Mouse (Mus musculus) gastrocnemius, postnatal 36 days (tissue): ENCODE measurements at regions not wholly inside any gene's neighbourhood (a gene's known extent, or its start where the extent isn't known, plus 50 kb on each side); places are given as distances from the start of the nearest gene placed in this dataset.
"Not testable (repeated sequence)": the region's sequence is repeated elsewhere in the genome, so short reads cannot be mapped to it uniquely, and the experiment has no call there.

Experiments used
- DNase-seq, 2 experiments: peaks; one replicate each; pipeline ENCODE4 v3.0.0; 2022
- intact Hi-C: fragments of 180-260 bp; cut with DNase I; formaldehyde crosslinking; loops from one replicate; pipeline ENCODE4 v1.15.1; 2025

DNA sequence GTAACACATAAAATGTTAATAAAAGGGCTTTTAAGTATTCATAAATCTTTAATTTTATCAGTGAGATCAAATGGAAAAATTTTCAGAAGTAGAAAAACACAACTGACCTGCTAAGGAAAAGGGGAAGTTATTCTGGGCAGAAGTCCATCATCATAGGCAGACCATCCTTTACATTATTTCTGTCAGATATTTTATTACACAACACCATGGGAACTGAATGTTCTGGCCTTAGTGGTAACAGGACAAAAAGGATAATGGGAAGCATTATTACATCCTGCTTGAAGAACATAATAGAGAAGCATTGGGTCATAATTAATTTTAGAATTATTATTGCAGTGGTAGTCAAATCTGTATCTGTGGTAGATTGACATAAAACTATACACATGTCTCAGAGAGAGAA, 603.5 kb upstream of the Gje1 start:
- DNase-seq, result no peak
- intact Hi-C loops, result no loop called here

- intact Hi-C loops, result no loop called here
- DNase-seq, result no peak
These were observed 599.1 kb upstream of the Gje1 start for GRCm38 (mm10) chr10:15317017-15317607.

DNA sequence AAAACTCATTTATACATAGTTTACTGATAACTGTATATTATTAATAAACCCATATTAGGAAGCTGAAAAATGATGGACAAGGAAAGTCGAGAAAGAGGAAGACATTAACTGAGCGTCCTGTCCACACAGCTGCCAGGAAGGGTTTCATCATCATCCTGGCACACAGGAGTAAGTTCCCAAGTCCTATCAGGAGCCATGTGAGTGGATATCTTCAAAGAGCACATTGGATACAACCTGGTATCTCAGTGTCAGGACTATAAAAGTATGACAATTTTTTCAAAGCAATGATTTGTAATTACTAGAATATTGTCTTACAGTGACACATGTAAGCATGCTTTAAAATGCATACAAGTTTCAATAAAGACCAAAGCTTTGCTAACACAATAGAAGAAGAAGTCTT, 592.6 kb upstream of the Gje1 start:
- no peak for DNase-seq
- intact Hi-C loops, result no loop called here

DNA sequence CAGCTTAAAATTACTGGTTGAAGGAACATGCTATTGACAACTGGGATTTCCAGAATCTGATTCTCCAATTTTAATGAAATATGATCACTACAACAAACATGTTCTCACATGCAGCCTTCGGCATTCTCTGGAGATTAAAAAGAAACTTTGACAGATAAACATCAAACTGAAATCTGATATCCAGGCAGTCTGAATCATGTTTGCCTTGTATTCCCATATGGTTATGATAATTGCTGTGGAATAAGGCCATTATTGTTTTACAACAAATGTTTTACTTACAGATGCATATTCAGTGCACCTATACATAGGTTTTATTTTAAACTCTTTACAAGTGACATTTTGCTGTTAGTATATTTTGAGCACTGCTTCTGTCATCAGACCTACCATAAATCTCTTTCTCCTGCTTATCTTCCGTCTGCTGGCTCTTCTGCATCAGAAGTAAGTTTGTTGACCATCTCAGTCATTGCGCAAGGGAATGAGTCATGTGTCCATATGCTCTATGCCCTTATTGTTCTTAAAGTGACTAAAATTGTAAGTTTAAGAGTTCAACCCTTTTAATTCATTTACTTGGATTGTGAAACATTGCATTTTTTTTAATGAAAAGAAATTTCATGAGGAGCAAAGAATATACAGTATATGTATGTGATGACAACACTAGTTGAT, 587.9 kb upstream of the Gje1 start:
- intact Hi-C loops, result no loop called here
- DNase-seq, result no peak

GRCm38 (mm10) chr10:15300199-15301085, 582.4 kb upstream of the Gje1 start:
- intact Hi-C loops, result no loop called here
- peak; percentile 60 to 64 for DNase-seq

GRCm38 (mm10) chr10:15299331-15300198, 581.6 kb upstream of the Gje1 start:
- no peak for DNase-seq
- intact Hi-C loops, result no loop called here

DNA sequence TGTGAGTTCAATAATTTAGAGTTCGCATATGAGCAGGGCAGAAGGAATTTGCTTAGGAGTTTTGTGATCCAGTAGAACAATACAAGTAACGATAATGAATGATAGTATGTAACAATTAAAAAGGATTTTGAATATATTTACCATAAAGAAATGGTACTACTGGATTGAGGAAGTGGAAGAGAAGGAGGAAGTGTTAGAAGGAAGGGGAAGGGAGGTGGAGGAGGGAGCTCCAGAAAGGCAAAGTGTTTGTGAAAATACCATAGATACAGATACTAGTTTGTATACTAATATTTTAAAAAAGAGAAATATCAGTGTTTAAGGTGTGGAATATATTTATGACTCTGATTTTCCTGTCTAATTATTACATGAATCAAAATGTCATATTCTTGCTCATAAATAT, 579.2 kb upstream of the Gje1 start:
- no peak for DNase-seq
- intact Hi-C loops, result no loop called here

DNA sequence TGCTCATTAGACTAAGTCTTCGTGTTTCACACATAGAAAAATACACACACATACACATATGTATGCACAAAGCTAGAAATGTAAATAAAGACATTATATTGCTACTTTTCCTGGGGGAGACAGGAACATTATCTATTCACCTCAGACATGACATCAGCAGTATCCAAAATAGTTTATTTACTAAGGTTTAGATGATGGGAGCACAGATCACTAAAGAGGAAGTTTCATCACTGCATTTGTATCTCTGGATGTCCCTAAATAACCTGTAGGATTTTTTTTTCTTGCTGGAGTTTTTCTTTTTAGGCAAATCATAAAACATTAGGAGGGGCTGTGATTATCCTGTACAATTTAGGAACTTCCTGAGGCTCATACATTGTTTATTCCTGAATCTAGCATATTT, 576.1 kb upstream of the Gje1 start:
- no peak for DNase-seq
- intact Hi-C loops, result no loop called here

GRCm38 (mm10) chr10:15263337-15263736, 545.3 kb upstream of the Gje1 start:
- DNase-seq, intact Hi-C loops: not testable (repeated sequence)

GRCm38 (mm10) chr10:15262282-15262681, 544.3 kb upstream of the Gje1 start:
- intact Hi-C loops, result not testable (repeated sequence)

DNA sequence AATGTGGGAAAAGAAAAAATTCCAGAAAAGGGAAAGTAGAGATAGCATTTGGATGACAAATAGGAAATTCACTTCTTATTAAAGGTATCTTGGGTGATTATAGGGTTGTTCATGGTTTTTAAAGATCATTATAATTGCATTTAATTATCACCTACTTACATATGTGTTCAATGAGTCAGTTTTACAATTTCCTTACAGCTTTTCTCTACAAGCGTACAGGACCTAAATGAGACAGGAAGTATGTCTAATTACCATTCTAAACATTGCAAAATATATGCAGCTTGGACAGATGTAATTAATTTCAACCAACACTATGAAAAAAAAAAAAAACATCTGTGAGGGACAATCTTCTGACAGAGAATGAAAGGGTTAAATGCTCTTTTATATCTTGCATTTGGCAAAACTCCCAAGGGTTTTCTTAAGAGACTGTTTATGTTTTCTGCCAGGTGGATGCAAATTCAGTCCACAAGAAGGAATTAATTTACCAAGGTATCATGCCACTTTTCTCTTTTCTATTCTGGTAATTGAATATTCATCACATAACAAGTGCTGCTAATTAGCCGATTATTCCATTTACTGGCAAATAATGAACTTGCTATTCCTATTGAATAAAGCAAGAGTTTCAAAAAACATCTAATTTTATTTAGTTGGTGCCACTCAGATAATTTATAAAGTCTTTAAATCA, 531.5 kb upstream of the Gje1 start:
- intact Hi-C loops, result no loop called here
- no peak for DNase-seq

More at GRCm38 (mm10) chr10:15262282-15262681, 544.3 kb upstream of the Gje1 start:
- not testable (repeated sequence) for DNase-seq

- intact Hi-C loops, result no loop called here
- no peak for DNase-seq
These were observed 530.9 kb upstream of the Gje1 start for GRCm38 (mm10) chr10:15248899-15249298.

- no peak for DNase-seq
- intact Hi-C loops, result no loop called here
These were observed 526.6 kb upstream of the Gje1 start for GRCm38 (mm10) chr10:15244376-15245262.

GRCm38 (mm10) chr10:15243460-15243859, 525.4 kb upstream of the Gje1 start:
- intact Hi-C loops, result no loop called here
- no peak for DNase-seq

GRCm38 (mm10) chr10:15218883-15219282, 500.9 kb upstream of the Gje1 start:
- intact Hi-C loops, result loop anchor here (5.0 kb wide), 1 partner anchor 482 kb away; no protein-coding TSS in a partner anchor
- DNase-seq, result no peak

- DNase-seq, result no peak
- intact Hi-C loops, result no loop called here
These were observed 461.6 kb upstream of the Gje1 start for GRCm38 (mm10) chr10:15179585-15179984.

DNA sequence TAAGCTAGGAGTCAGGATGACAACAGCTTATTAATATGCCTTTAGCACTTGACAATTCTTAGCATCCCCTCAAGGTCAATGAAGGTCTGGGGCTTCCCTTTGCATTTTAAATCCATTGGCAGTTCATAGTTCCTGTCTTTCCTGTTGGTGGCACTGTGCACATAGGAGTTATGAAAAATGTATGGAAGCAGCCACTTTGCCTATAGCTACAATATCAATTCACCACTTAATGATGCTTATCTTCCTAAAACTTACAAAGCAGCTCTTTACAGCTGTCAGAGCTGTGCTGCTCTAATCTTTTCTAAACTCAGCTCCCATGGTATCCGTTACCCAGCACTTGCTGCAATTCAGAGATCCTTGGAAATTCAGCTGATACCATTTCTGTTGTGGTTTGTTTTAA, 456.4 kb upstream of the Gje1 start:
- DNase-seq, result no peak
- intact Hi-C loops, result no loop called here

- DNase-seq, result no peak
- intact Hi-C loops, result no loop called here
These were observed 454.5 kb upstream of the Gje1 start for GRCm38 (mm10) chr10:15172558-15172957.

DNA sequence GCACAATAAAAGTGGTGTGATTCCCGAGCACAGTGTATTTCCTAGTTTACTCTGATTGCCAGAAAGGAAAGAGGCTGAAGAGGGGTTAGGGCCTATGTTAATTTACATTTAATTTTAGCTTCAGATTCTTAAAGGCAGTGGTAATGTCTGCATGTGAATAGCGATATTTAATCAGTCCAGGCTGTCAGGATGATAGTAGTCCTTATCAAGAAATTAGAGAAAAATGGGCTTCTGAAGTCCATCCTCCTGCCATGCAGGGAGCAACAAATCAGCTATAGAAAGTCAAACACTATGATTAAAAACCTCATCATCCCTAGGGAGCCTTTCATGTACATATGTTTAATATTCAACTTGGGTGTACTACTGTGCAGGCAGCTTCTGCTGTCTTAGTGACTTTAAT, 422.7 kb upstream of the Gje1 start:
- DNase-seq, result no peak
- intact Hi-C loops, result no loop called here
